ENCODE assay signal across 8 mouse cellular contexts in genomic region chr11:97883918-97884600, GRCm38 (mm10). TPM values are rescaled to one million over a fixed set of nuclear protein-coding genes. Genes with fewer than 3 reads are reported as not detected.
DNase-seq lines count a peak whose midpoint lies in the region; ATAC-seq and TF ChIP-seq lines count a peak whose summit lies in the region.

Gene Fbxo47, minus strand, starts transcription at chr11:97884154.

- POLR2A ChIA-PET in Patski (lab: Charles Lee), result interaction anchor here (1.4 kb wide), 1 partner anchor 84 kb away, joined by 3 read pairs; no protein-coding TSS in a partner anchor

- DNase-seq in Patski (ENCODE audit: low read depth, low spot score), result peak; percentile 73
- DNase-seq in cerebellum, postnatal 14 days, result peak; percentile 97 to 98
- peak; percentile 94 to 96 for DNase-seq in frontal cortex, postnatal 14 days (ENCODE audit: low spot score in 2 of 2)
- DNase-seq in layer of hippocampus, postnatal 25 days (ENCODE audit: extremely low spot score in 1 of 2, low spot score in 1 of 2), result peak; percentile 84 to 87
- peak; percentile 98 for DNase-seq in lung, postnatal 25 days (ENCODE audit: low spot score)
- DNase-seq in retina, embryonic 14.5 days (ENCODE audit: low spot score), result peak; percentile 99
- DNase-seq in thymus, postnatal 4 days, result peak; percentile 97

- H3K27me3 ChIP-seq in Patski, result no peaks in the 10 kb centered on the region
- no peaks in the 10 kb centered on the region for H3K27me3 ChIP-seq in hindbrain, embryonic 13.5 days

- CTCF ChIA-PET in Patski (lab: Charles Lee), result interaction anchor here (1.3 to 1.7 kb wide), 2 partner anchors 83 to 104 kb away, joined by 3 to 5 read pairs; no protein-coding TSS in a partner anchor

- H3K9me3 ChIP-seq in hindbrain, embryonic 13.5 days, result no peaks in the 10 kb centered on the region

- under 1% methylated on average over 37 of the region's 37 CpGs for WGBS in hindbrain, embryonic 13.5 days

- H3K4me3 ChIP-seq in hindbrain, embryonic 13.5 days, result peak within 1 kb of the TSS; percentile 61

- H3K27ac ChIP-seq in hindbrain, embryonic 13.5 days, result peak within 1 kb of the TSS; percentile 93

- H3K9ac ChIP-seq in hindbrain, embryonic 13.5 days, result peak within 1 kb of the TSS; percentile 66

- peak within 1 kb of the TSS; percentile 60 for H3K4me2 ChIP-seq in hindbrain, embryonic 13.5 days

- in situ Hi-C loops in Patski (cut with MboI; ENCODE audit: low pct_unique_long_range_greater_than_20kb), result loop anchor here (5.0 kb wide), 1 partner anchor 87 kb away; the partner anchor contains the start of gene Lasp1

- no peaks in the 10 kb centered on the region for H3K36me3 ChIP-seq in hindbrain, embryonic 13.5 days

- peak; percentile 91 for ATAC-seq in Patski
- ATAC-seq in hindbrain, embryonic 13.5 days (ENCODE audit: low FRiP score), result peak; percentile 96

- peak; percentile 96 for TF ChIP-seq CTCF in Patski (IDR thresholded peaks at IDR 0.05)

- 0 out of 2 replicates have a peak, but pooled peaks cover 3% of the 10 kb centered on the region for H3K4me1 ChIP-seq in hindbrain, embryonic 13.5 days (replicated peaks)

RNA-seq across cellular contexts. Expression of gene Fbxo47, which starts in this region (rescaled TPM):
- 1.5 TPM for polyA plus RNA-seq in Patski (2021)
- 0.52 and 0.71 TPM in 2 replicates for polyA plus RNA-seq in hindbrain, embryonic 13.5 days (2015; fragmentation: Nextera tagmentation; extraction: Ambion mirVana)
- total RNA-seq in layer of hippocampus, postnatal 25 days (2021), result 1 to 10 TPM; 1.2 to 1.9 TPM

Comparison
In these comparisons a context has a peak if more than half of its experiments do, and no peak if none do; other contexts are left out.
1. Peak in every context shown above with its lines: DNase-seq, ATAC-seq, H3K4me3 ChIP-seq and H3K27ac ChIP-seq.
2. Peak in ATAC-seq, H3K4me3 ChIP-seq, H3K27ac ChIP-seq, H3K9ac ChIP-seq and H3K4me2 ChIP-seq in hindbrain, embryonic 13.5 days; RNA of the gene not detected or under 1 TPM.